Mouse (Mus musculus) bone marrow macrophage, adult 2 months (primary cell): Measurements from ENCODE around the gene Trmt10c.

Experiments used
- CTCF ChIP-seq: IDR thresholded peaks from 2 replicates; pipeline ENCODE4 v1.5.1; 2012; ENCODE audit warnings: low read depth, mild to moderate bottlenecking, low read length, moderate library complexity
- POLR2A ChIP-seq: IDR thresholded peaks from 2 replicates; pipeline ENCODE4 v1.6.1; 2012; ENCODE audit warnings: mild to moderate bottlenecking, low read depth, low read length, borderline replicate concordance

DNA sequence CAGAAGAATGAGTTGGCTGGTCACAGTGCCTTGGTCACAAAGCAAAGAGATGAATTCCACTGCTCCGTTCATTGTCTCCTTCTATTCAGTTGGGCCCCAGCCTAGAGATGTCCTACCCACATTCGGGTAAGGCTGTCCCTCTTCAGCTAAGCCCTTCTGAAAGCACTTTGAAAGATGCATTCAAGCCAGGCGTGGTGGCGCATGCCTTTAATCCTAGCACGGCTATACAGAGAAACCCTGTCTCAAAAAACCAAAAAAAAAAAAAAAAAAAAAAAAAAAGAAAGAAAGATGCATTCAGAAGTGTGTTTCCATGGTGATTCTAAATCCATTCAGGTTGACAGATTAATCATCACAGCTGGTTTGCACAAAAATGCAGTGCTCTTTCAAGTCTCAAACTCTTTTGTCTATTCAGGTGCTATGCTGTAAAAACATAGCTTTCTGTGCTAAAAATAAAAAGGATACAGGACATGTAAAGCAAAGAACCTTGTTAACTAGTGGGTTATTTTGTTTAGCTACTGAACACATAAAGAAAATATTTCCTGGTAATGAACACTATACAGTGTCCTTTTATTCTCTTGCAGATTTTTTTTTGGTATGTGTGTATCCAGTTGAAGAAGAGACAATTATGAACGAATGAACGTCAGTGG, 19.4 kb upstream of the Trmt10c start:
- no peak for TF ChIP-seq POLR2A
- no peak for TF ChIP-seq CTCF
